Mouse (Mus musculus) regulatory T cell (primary cell): ENCODE measurements around the gene Dnajb12.

Source experiments
- in situ Hi-C: fragments of 300-600 bp; cut with MboI, MseI; formaldehyde crosslinking; loops from one replicate; pipeline ENCODE4 v1.15.1; 2025; ENCODE audit warnings: high pct_unique_total_duplicates

Gene Dnajb12

GRCm38 (mm10) chr10:59879255-59880028 lies at the start of gene Dnajb12:
Gene Dnajb12 (plus strand): TSS chr10:59879556.
- in situ Hi-C loops, result loop anchor here (10.0 kb wide), 1 partner anchor 225 kb away; the partner anchor contains the start of gene Spock2

DNA sequence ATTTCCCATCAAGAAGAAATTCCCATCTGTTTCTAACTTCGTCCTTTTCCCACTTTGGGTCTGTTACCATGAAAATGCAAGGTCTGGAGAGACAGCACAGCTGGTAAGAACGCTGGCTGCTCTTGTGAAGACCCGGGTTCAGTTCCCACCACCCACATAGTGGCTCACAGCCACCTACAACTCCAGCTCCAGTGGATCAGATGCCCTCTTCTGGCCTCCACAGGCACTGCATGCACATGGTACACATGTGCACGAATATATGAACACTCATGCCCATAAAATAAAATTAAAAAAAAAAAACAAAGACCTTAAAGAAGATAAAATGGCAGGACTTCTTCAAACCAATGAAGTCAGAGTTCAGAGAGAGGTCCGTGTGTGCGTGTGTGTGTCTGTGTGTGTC lies 49.5 kb upstream of the Dnajb12 start:
- in situ Hi-C loops, result no loop called here

GRCm38 (mm10) chr10:59831950-59832349 lies 47.4 kb upstream of the Dnajb12 start:
- in situ Hi-C loops, result no loop called here

- in situ Hi-C loops, result no loop called here
Measured at GRCm38 (mm10) chr10:59835301-59836155, 43.8 kb upstream of the Dnajb12 start.

GRCm38 (mm10) chr10:59837490-59837889 lies 41.9 kb upstream of the Dnajb12 start:
- in situ Hi-C loops, result no loop called here

DNA sequence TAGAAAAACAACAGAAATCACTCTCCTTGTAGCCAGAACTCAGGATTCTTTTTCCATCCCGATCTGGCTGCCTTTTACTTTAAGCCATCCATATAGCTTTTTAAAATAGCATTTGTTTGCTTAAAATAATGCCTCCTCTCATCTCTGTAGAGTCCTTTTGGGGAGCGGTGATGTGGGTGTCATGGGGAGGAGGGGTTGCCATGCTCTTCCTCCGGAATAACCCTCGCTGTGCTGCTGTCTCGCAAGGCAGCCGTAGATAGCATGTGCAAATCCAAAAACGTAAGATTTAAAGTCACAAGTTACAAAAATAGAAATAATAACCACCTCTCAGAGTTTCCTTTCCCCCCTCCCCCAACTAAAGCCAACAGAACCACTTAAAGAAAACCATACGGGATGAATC lies 37.9 kb upstream of the Dnajb12 start:
- in situ Hi-C loops, result no loop called here

- in situ Hi-C loops, result no loop called here
Measured at GRCm38 (mm10) chr10:59843125-59843524, 36.2 kb upstream of the Dnajb12 start.

DNA sequence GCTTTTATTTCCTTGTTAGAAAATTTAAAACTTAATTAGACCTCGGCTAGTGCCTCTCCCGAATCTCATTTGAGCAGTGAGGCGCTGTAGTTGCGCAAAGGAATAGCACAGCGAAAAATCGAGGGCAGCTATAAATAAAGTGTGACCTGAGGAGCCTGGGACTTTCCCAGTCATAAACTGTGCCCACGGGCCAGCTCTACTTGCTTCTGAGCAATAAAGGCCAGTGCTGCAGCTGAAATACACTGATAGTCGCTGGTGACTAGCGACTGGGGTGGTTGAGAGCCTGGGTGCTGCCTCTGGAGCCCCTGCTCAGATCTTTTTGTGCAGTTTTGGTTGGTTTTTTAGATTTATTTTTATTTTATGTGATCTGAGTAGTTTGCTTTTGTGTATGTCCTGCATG lies 34.7 kb upstream of the Dnajb12 start:
- in situ Hi-C loops, result no loop called here

DNA sequence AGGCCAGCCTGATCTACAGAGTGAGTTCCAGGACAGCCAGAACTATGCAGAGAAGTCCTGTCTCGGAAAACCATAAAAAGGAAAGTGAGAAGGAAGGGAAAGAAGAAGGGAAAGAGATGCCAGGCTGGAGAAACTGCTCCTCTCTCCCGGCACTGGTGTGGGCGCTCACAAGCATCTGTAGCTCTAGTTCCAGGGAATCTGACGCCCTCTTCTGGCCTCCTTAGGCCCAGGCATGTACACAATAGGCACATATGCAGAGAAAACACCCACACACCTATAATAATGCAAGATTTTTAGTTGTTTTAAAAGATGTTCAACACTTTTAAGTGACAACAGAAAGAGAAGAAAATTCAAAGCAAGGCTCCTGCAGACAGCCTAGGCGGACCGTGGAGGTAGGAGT lies 32.9 kb upstream of the Dnajb12 start:
- in situ Hi-C loops, result no loop called here

DNA sequence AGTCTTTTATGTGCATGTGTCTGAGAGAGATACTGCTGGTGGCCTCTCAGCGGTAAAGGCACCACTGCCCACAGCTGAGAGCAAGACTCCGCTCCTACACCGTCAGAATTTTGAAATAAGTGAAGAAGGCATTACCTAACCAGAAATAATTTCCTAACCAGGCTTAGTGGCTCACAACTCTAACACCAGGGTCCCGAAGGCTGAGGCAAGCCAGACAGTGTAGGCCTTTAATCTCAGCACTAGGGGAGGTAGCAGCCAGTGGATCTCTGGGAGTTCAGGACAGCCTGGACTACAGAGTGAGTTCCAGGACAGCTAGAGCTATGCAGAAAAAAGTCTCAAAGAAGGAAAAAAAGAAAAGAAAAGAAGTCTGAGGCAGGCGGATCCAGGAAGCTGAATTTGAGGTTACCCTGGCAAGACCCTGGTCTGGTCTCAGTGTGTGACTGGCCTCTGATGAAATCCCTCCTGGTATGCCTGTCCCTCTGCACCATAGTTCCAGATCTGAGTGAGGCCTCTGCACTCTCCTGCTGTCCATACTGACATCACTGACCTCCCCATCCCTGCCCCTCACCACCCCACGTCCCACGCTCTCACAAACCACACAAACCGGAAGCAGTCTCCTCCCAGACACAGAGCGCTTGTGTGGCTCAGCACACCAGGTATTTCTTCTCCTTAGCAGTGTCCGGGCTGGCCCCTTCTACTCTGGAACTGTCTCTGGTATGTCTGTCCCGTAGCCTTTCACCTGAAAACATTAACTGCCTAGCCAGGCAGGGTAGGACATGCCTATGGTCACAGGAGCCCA lies 31.1 kb upstream of the Dnajb12 start:
- in situ Hi-C loops, result no loop called here

DNA sequence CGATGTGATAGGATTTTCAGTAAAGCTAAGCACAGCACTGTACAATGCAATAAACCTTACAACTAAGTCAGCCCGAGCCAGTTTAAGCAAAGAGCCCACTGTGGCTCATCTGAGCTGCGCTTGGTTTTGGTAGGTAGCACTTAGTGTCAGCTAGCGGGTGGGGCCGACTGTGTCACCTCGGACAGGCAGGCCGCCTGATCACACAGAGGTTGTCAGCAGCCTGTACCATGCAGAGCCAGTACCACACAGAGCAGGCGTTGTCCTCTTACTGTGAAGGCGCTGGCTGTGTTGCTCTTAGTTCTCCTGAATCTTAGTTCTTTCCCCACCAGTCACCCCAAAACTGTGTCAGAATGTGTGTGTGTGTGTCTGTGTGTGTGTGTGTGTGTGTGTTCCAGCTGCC lies 30.4 kb upstream of the Dnajb12 start:
- in situ Hi-C loops, result no loop called here

GRCm38 (mm10) chr10:59849371-59849770 lies 30.0 kb upstream of the Dnajb12 start:
- in situ Hi-C loops, result no loop called here

GRCm38 (mm10) chr10:59857157-59857556 lies 22.2 kb upstream of the Dnajb12 start:
- in situ Hi-C loops, result no loop called here

DNA sequence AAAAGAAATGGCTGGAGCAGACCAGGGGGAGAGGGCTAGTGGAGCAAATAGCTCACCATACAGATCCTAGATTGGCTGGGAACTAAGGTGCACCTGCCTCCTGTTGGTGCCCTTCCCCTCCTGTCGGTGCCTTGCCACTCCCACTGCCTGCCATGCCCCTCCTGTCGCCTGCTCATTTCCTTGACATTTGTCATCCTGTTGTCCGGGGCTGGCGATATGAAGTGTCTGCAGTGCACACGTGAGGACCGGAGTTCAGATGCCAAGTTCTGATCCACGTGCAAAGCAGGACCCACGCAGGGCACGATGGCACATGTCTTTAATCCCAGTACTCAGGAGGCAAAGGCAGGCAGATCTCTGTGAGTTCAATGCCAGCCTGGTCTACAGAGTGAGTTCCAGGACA lies 18.7 kb upstream of the Dnajb12 start:
- in situ Hi-C loops, result loop anchor here (10.0 kb wide), 1 partner anchor 566 kb away; no protein-coding TSS in a partner anchor

DNA sequence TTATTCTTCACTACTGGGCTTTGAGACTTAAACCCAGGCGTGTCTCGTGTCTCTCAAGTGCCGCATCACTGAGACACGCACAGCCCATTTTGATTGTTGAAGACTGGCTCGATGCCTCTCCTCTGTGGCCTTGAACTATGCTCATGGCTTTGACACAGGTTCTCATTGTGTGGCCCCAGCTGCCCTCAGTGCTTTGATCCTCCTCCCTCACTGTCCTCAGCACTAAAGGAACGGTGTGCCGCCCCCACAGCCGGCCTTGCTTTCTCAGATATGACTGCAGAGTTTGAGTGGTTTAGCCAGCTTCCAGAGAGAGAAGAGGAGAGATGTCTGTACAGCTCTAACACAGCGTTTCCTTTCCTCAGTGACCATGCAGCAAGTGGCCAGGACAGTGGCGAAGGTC lies 18.2 kb upstream of the Dnajb12 start:
- in situ Hi-C loops, result loop anchor here (10.0 kb wide), 1 partner anchor 566 kb away; no protein-coding TSS in a partner anchor

DNA sequence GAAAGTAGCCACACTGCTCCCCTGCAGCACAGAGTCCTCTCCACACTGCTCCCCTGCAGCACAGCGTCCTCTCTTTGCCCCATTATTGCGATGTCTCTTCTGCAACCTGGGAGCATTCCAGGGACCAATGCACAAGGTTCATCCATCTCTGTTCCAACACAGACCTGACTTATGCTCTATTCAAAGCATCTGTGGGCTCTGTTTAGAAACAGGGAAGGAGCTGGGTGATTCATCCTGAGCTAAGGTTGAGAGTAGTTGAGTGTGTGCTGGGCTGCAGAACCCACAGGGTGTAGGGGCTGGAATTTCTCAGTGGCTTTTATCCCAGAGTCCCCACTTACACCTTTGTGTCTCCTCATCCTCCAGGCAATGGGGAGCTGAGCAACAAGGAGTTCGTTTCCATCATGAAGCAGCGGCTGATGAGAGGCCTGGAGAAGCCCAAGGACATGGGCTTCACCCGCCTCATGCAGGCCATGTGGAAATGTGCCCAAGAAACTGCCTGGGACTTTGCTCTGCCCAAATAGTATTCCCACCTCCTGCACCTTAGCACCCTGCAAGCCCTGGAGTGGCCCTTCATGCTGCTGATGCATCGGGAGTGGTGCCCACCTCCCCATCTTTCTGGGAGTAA lies 16.4 kb upstream of the Dnajb12 start:
- in situ Hi-C loops, result loop anchor here (10.0 kb wide), 1 partner anchor 568 kb away; no protein-coding TSS in a partner anchor

GRCm38 (mm10) chr10:59863620-59864019 lies 15.7 kb upstream of the Dnajb12 start:
- in situ Hi-C loops, result loop anchor here (10.0 kb wide), 1 partner anchor 569 kb away; no protein-coding TSS in a partner anchor

- in situ Hi-C loops, result loop anchor here (10.0 kb wide), 1 partner anchor 570 kb away; no protein-coding TSS in a partner anchor
Measured at GRCm38 (mm10) chr10:59864232-59864875, 15.0 kb upstream of the Dnajb12 start.

DNA sequence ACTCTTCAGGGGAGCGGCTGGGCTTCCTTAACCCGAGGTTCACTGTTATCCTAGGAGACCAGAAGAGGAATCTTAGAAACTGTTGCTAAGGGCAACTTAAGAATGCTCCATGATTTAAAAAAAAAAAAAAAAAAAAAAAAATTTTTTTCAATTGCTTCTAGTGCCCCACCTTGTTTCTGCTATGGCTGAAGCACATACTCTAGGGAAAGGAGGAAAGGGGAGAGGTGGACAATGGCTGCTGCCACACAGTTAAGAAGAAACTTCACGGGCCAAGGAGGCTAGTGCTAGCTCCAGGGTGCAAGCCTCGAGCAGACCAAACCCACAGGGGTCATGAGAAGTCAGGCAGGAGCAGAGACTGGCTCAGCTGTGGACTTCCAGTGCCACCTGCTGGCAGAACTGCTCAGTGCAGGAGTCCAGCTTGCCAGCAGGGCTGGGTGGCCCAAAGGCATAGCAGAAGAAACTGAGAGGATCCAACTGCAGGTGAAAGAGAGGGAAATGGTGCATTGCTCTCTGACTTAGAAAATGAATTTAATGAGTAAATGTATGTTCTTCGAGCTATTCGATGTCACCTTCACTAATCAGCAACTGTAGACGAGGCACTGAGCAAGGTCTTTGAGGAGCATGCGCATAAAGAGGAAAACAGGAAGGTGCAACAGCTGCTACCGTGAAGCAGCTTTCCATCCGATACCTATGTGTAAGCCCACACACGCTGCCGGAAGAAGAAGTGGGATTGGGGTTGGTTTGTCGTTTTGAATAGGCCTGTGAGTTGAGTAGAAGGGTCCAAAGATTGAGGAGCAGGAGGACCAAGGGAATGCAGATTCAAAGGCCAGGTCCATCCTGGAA lies 14.3 kb upstream of the Dnajb12 start:
- in situ Hi-C loops, result loop anchor here (10.0 kb wide), 1 partner anchor 570 kb away; no protein-coding TSS in a partner anchor
